Mouse (Mus musculus) heart, postnatal 14 days (tissue): ENCODE measurements around the gene Asb7. TPM values are rescaled to one million over a fixed set of nuclear protein-coding genes. Genes with fewer than 3 reads are reported as not detected.
A peak's percentile ranks its signal among the peaks of the same experiment; 100 is the strongest.

Experiments
- DNase-seq, 2 experiments: peaks; one replicate each; pipeline ENCODE4 v3.0.0; 2021 to 2022
- intact Hi-C: fragments of 180-260 bp; cut with DNase I; formaldehyde crosslinking; loops from one replicate; pipeline ENCODE4 v1.15.1; 2025
- total RNA-seq, 2 experiments: library from RNA; stranded (reverse); gene quantifications; 2 replicates each; pipeline ENCODE4 v1.2.3; 2021

Asb7 gene
- total RNA-seq, 2 experiments from 2014 or later, result 9.7 to 11.0 TPM

GRCm38 (mm10) chr7:66660972-66661371 is 28.4 kb downstream of the Asb7 start:
- no peak for DNase-seq
- intact Hi-C loops, result loop anchor here (1.0 to 5.0 kb wide), 4 partner anchors 227 to 559 kb away; no protein-coding TSS in a partner anchor

- intact Hi-C loops, result loop anchor here (2.0 to 5.0 kb wide), 3 partner anchors 248 to 558 kb away; no protein-coding TSS in a partner anchor
- no peak for DNase-seq
Measured at GRCm38 (mm10) chr7:66660291-66660690, 29.1 kb downstream of the Asb7 start.

- intact Hi-C loops, result no loop called here
- DNase-seq, result no peak
Measured at GRCm38 (mm10) chr7:66655471-66655870, 33.9 kb downstream of the Asb7 start.

GRCm38 (mm10) chr7:66653596-66653995 is 35.8 kb downstream of the Asb7 start:
- DNase-seq, result no peak
- intact Hi-C loops, result no loop called here

GRCm38 (mm10) chr7:66652216-66652615 is 37.2 kb downstream of the Asb7 start:
- intact Hi-C loops, result no loop called here

GRCm38 (mm10) chr7:66650883-66651282 is 38.5 kb downstream of the Asb7 start:
- DNase-seq, result no peak
- intact Hi-C loops, result no loop called here

More at GRCm38 (mm10) chr7:66652216-66652615, 37.2 kb downstream of the Asb7 start:
- no peak for DNase-seq

GRCm38 (mm10) chr7:66649181-66649580 is 40.2 kb downstream of the Asb7 start:
- no peak for DNase-seq
- intact Hi-C loops, result no loop called here

GRCm38 (mm10) chr7:66645736-66646135 is 43.7 kb downstream of the Asb7 start:
- no peak for DNase-seq
- intact Hi-C loops, result no loop called here

- intact Hi-C loops, result no loop called here
Measured at GRCm38 (mm10) chr7:66633351-66633750, 56.0 kb downstream of the Asb7 start.

GRCm38 (mm10) chr7:66630154-66630800 is 59.1 kb downstream of the Asb7 start:
- intact Hi-C loops, result no loop called here
- no peak for DNase-seq

More at GRCm38 (mm10) chr7:66633351-66633750, 56.0 kb downstream of the Asb7 start:
- no peak for DNase-seq

- DNase-seq, result no peak
- intact Hi-C loops, result no loop called here
Measured at GRCm38 (mm10) chr7:66629419-66629818, 60.0 kb downstream of the Asb7 start.

GRCm38 (mm10) chr7:66623436-66623835 is 66.0 kb downstream of the Asb7 start:
- intact Hi-C loops, result no loop called here
- peak; percentile 9 to 32 for DNase-seq

- intact Hi-C loops, result no loop called here
- no peak for DNase-seq
Measured at GRCm38 (mm10) chr7:66601846-66602245, 87.5 kb downstream of the Asb7 start.

GRCm38 (mm10) chr7:66600622-66601610 is 88.5 kb downstream of the Asb7 start:
- intact Hi-C loops, result no loop called here
- DNase-seq, result no peak

- DNase-seq, result no peak
- intact Hi-C loops, result no loop called here
Measured at GRCm38 (mm10) chr7:66600126-66600525, 89.3 kb downstream of the Asb7 start.

- DNase-seq, result no peak
- intact Hi-C loops, result no loop called here
Measured at GRCm38 (mm10) chr7:66597900-66598299, 91.5 kb downstream of the Asb7 start.

Other genes starting within 250 kb of the Asb7 start
- gene Lins1, start 293 bp upstream of the Asb7 start, total RNA-seq, result 1 to 10 TPM; 2.8 to 3.4 TPM
- under 1 TPM in 1 of 2 experiments, not detected in 1; 0.15 TPM for gene Cers3, start 53.9 kb upstream of the Asb7 start, total RNA-seq
- gene Adamts17, start 150.1 kb upstream of the Asb7 start, total RNA-seq, result 10 to 100 TPM; 11.7 to 12.8 TPM